Mouse (Mus musculus) heart, postnatal 0 days (tissue): ENCODE measurements around the gene Lgals3. TPM values are rescaled to one million over a fixed set of nuclear protein-coding genes. Genes with fewer than 3 reads are reported as not detected.

Experiments used
- ATAC-seq: fragments of 200-750 bp; cut with Nextera tagmentation; 2 replicates; pipeline ENCODE4 v1.8.0; 2017; ENCODE audit warnings: low read depth, moderate number of reproducible peaks, moderate library complexity; ENCODE audit not compliant: insufficient read depth
- DNase-seq: peaks from one replicate; pipeline ENCODE4 v3.0.0-alpha.2; 2016; ENCODE audit warnings: low spot score
- H3K27ac ChIP-seq: fragments of 300-500 bp; sonication (generic); 2 replicates; pipeline ENCODE4 v1.5.1; 2014; ENCODE audit warnings: low read depth, mild to moderate bottlenecking
- H3K27me3 ChIP-seq: fragments of 300-500 bp; sonication (generic); 2 replicates; pipeline ENCODE4 v1.6.1; 2014; ENCODE audit warnings: low read length, mixed read lengths; ENCODE audit not compliant: control insufficient read depth, insufficient read depth
- H3K36me3 ChIP-seq: fragments of 300-500 bp; sonication (generic); replicated peaks from 2 replicates; pipeline ENCODE4 v1.6.1; 2014; ENCODE audit warnings: low read length, mixed read lengths; ENCODE audit not compliant: control insufficient read depth, insufficient read depth
- H3K4me1 ChIP-seq: fragments of 300-500 bp; sonication (generic); 2 replicates; pipeline ENCODE4 v1.6.1; 2014; ENCODE audit warnings: antibody characterized with exemption; ENCODE audit not compliant: control insufficient read depth, insufficient read depth
- H3K4me2 ChIP-seq: fragments of 300-500 bp; sonication (generic); 2 replicates; pipeline ENCODE4 v1.6.1; 2014; ENCODE audit warnings: low read depth, mild to moderate bottlenecking, low read length, moderate library complexity
- H3K4me3 ChIP-seq: fragments of 300-500 bp; sonication (generic); 2 replicates; pipeline ENCODE4 v1.5.1; 2014; ENCODE audit warnings: low read depth, low read length
- H3K9ac ChIP-seq: fragments of 300-500 bp; sonication (generic); replicated peaks from 2 replicates; pipeline ENCODE4 v1.6.1; 2014; ENCODE audit warnings: low read depth, low read length, mixed read lengths
- H3K9me3 ChIP-seq: fragments of 300-500 bp; sonication (generic); replicated peaks from 2 replicates; pipeline ENCODE4 v1.6.1; 2016; ENCODE audit warnings: low read length; ENCODE audit not compliant: control insufficient read depth
- CTCF ChIP-seq: IDR thresholded peaks from 2 replicates; pipeline ENCODE4 v1.5.1; 2016; ENCODE audit warnings: antibody characterized with exemption, control low read depth, low read depth
- EP300 ChIP-seq: IDR thresholded peaks from 2 replicates; pipeline ENCODE4 v1.6.1; 2016; ENCODE audit warnings: antibody characterized with exemption, low read depth
- WGBS: fragments of 180-500 bp; shearing (Covaris S2); extraction: QIAGEN DNeasy Blood & Tissue Kit; methylation state at CpG from one replicate; pipeline ENCODE4 v1.1.7; 2014; 5-methylcytosine and 5-hydroxymethylcytosine counted together
- polyA plus RNA-seq: library from polyadenylated mRNA; unstranded; fragments of >200 nt; fragmentation: Nextera tagmentation; extraction: Ambion mirVana; gene quantifications from 2 replicates; pipeline ENCODE4 v1.2.1, GENCODE M21; 2015
- total RNA-seq: library from RNA; depleted of rRNA; stranded (reverse); fragments of >200 nt; gene quantifications from 2 replicates; pipeline ENCODE4 v1.2.3, GENCODE M21; 2014; ENCODE audit warnings: low replicate concordance

The Lgals3 gene
- total and polyA plus RNA-seq, 2 experiments from 2014 or later, result 10.3 to 10.6 TPM

- DNase-seq (no peak), ATAC-seq (no peak)
- peaks cover 25% of the 10 kb centered on the region for H3K36me3 ChIP-seq
- H3K9ac ChIP-seq, result no peak overlapping the region
- no peak overlapping the region for H3K4me2 ChIP-seq
- H3K27ac ChIP-seq, result no peak overlapping the region
- TF ChIP-seq CTCF, result no peak
- no peak for TF ChIP-seq EP300
- no peaks in the 10 kb centered on the region for H3K27me3 ChIP-seq
- H3K4me3 ChIP-seq, result no peak overlapping the region
- 0 out of 2 replicates have a peak, but pooled peaks cover 4% of the 10 kb centered on the region for H3K4me1 ChIP-seq
- 88% methylated on average over 10 of the region's 10 CpGs for WGBS
- no peaks in the 10 kb centered on the region for H3K9me3 ChIP-seq
Measured at GRCm38 (mm10) chr14:47384653-47385052, 17.1 kb downstream of the Lgals3 start.

GRCm38 (mm10) chr14:47386125-47386524 lies 18.6 kb downstream of the Lgals3 start:
- no peak overlapping the region for H3K9ac ChIP-seq
- peaks cover 38% of the 10 kb centered on the region for H3K36me3 ChIP-seq
- no peak overlapping the region for H3K4me3 ChIP-seq
- H3K4me1 ChIP-seq, result 0 out of 2 replicates have a peak, but pooled peaks cover 4% of the 10 kb centered on the region
- ATAC-seq (no peak), DNase-seq (no peak)
- no peaks in the 10 kb centered on the region for H3K9me3 ChIP-seq
- WGBS, result 35% methylated on average over 11 of the region's 11 CpGs
- no peaks in the 10 kb centered on the region for H3K27me3 ChIP-seq
- TF ChIP-seq EP300 (no peak), CTCF (no peak)
- no peak overlapping the region for H3K4me2 ChIP-seq
- H3K27ac ChIP-seq, result no peak overlapping the region

- Histone ChIP-seq H3K4me1 (no peaks in the 10 kb centered on the region), H3K27me3 (no peaks in the 10 kb centered on the region), H3K36me3 (peaks cover 84% of the 10 kb centered on the region), H3K27ac (no peak overlapping the region), H3K4me2 (no peak overlapping the region), H3K4me3 (no peak overlapping the region), H3K9ac (no peak overlapping the region), H3K9me3 (no peaks in the 10 kb centered on the region)
- TF ChIP-seq CTCF, result no peak
- no peak for TF ChIP-seq EP300
- no peak for ATAC-seq
- no peak for DNase-seq
- WGBS, result 92% methylated on average over 10 of the region's 10 CpGs
Measured at GRCm38 (mm10) chr14:47393354-47394094, 26.0 kb downstream of the Lgals3 start.

GRCm38 (mm10) chr14:47395007-47395406 lies 27.5 kb downstream of the Lgals3 start:
- Histone ChIP-seq H3K9me3 (no peaks in the 10 kb centered on the region), H3K27me3 (no peaks in the 10 kb centered on the region), H3K4me2 (no peak overlapping the region), H3K4me3 (no peak overlapping the region), H3K27ac (no peak overlapping the region), H3K9ac (no peak overlapping the region), H3K4me1 (no peaks in the 10 kb centered on the region), H3K36me3 (peaks cover 85% of the 10 kb centered on the region)
- DNase-seq, result no peak
- TF ChIP-seq CTCF, result no peak
- TF ChIP-seq EP300, result no peak
- WGBS, result 93% methylated on average over 6 of the region's 6 CpGs
- no peak for ATAC-seq

- Histone ChIP-seq H3K4me3 (no peak overlapping the region), H3K36me3 (peaks cover 85% of the 10 kb centered on the region), H3K27me3 (no peaks in the 10 kb centered on the region), H3K27ac (no peak overlapping the region), H3K9me3 (no peaks in the 10 kb centered on the region), H3K4me1 (no peaks in the 10 kb centered on the region), H3K4me2 (no peak overlapping the region), H3K9ac (no peak overlapping the region)
- ATAC-seq (no peak), DNase-seq (no peak)
- TF ChIP-seq CTCF (no peak), EP300 (no peak)
- 82% methylated on average over 15 of the region's 15 CpGs for WGBS
Measured at GRCm38 (mm10) chr14:47395462-47396026, 28.0 kb downstream of the Lgals3 start.
